Mouse (Mus musculus) CH12.LX (cell line): ENCODE measurements around the gene Megf11.

Experiments used
- CHD1 ChIP-seq: IDR thresholded peaks from 2 replicates; pipeline ENCODE4 v1.6.1; 2012; ENCODE audit warnings: low read depth, low read length, improper control_type of control experiment, inconsistent platforms
- NELFE ChIP-seq: IDR thresholded peaks from 2 replicates; pipeline ENCODE4 v1.6.1; 2011; ENCODE audit warnings: low read depth, low read length, improper control_type of control experiment
- POLR2A ChIP-seq: IDR thresholded peaks from 2 replicates; pipeline ENCODE4 v1.6.1; 2011; ENCODE audit warnings: low read depth, mild to moderate bottlenecking, improper control_type of control experiment, low read length
- ZC3H11A ChIP-seq: IDR thresholded peaks from 2 replicates; pipeline ENCODE4 v1.6.1; 2012; ENCODE audit warnings: low read depth, mild to moderate bottlenecking, inconsistent platforms, low read length, improper control_type of control experiment

DNA sequence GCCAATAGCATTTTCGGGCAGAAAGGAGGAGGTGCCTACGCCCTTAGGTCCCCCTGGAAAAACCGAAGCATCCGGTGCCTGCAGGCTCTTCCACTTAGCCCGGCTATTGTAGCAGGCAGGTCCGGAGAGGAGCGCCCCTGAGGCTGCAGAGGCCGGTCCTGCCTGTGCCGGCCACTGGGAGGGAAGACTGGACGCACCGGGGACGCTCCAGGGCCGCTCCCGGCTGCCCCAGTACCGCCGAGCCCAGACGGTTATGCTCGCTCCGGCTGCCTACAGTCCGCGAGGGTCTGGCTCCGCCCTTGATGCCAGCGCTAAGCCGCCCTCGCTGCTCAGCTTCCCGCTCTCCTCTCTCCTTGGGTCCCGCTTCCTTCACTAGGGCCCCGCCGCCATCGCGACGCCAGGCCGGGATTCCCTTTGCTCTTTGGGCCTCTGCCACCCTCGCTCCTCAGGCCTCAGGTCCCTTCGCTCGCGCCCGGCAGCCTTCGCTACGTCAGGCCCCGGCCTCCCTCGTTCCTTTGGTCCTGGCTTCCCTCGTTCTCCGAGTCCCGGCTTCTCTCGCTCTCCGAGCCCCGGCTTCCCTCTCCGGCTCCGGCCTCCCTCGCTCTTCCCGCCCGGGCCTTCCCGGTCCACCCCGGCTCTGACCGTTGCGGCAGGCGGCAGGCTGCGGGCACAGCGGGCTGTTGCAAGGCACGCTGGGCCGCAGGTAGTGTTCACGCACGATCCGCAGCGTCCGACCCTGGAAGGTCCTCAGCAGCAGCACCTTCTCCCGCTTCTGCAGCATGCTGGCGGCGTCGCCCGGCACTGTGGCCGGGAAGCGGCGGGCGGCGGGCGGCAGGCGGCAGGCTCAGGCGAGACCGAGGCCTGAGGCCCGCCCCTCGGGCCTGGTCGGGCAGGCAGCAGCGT lies 44.8 kb upstream of the Megf11 start:
- TF ChIP-seq CHD1 (no peak), NELFE (peak; percentile 71; the same call in 1 of the 2 replicates), ZC3H11A (no peak), POLR2A (peak; percentile 75)
